Mouse (Mus musculus) heart, adult 2 months (tissue): ENCODE data around the gene F9. TPM values are rescaled to one million over a fixed set of nuclear protein-coding genes. Genes with fewer than 3 reads are reported as not detected.
A peak's percentile ranks its signal among the peaks of the same experiment; 100 is the strongest.

Experiments used
- DNase-seq, 2 experiments: peaks; one replicate each; pipeline ENCODE4 v3.0.0; 2021
- H3K27ac ChIP-seq: fragments of 200-600 bp; 2 replicates; pipeline ENCODE4 v1.8.1; 2022
- H3K27me3 ChIP-seq: fragments of 200-500 bp; 2 replicates; pipeline ENCODE4 v1.6.1; 2012; ENCODE audit warnings: mild to moderate bottlenecking, low read length, inconsistent platforms, mixed read lengths; ENCODE audit not compliant: control insufficient read depth, insufficient read depth
- H3K36me3 ChIP-seq: fragments of 200-500 bp; 2 replicates; pipeline ENCODE4 v1.6.1; 2012; ENCODE audit warnings: low read length, inconsistent platforms; ENCODE audit not compliant: control insufficient read depth, insufficient read depth
- H3K4me1 ChIP-seq: fragments of 200-500 bp; 2 replicates; pipeline ENCODE4 v1.6.1; 2011; ENCODE audit warnings: low read length; ENCODE audit not compliant: control insufficient read depth, insufficient read depth
- H3K4me3 ChIP-seq: fragments of 200-600 bp; 2 replicates; pipeline ENCODE4 v1.8.1; 2022
- H3K79me2 ChIP-seq: fragments of 200-500 bp; replicated peaks from 2 replicates; pipeline ENCODE4 v1.6.1; 2012; ENCODE audit warnings: mild to moderate bottlenecking, inconsistent platforms, low read length, moderate library complexity, mixed read lengths; ENCODE audit not compliant: control insufficient read depth, insufficient read depth
- H3K9ac ChIP-seq: fragments of 200-500 bp; 2 replicates; pipeline ENCODE4 v1.6.1; 2012; ENCODE audit warnings: low read depth, mild to moderate bottlenecking, control low read depth, inconsistent platforms, low read length, mixed read lengths
- CTCF ChIP-seq: fragments of 200-600 bp; IDR thresholded peaks from 2 replicates; pipeline ENCODE4 v1.8.1; 2022; ENCODE audit warnings: antibody characterized with exemption, mild to moderate bottlenecking, moderate library complexity
- EP300 ChIP-seq: fragments of 200-500 bp; IDR thresholded peaks from 2 replicates; pipeline ENCODE4 v1.6.1; 2011; ENCODE audit warnings: low read depth, low read length, control low read depth; ENCODE audit not compliant: insufficient read depth
- POLR2A ChIP-seq: fragments of 200-500 bp; IDR thresholded peaks from 2 replicates; pipeline ENCODE4 v1.6.1; 2011; ENCODE audit warnings: mild to moderate bottlenecking, low read depth, low read length, control low read depth; ENCODE audit not compliant: insufficient read depth
- WGBS: fragments of 180-500 bp; shearing (Covaris S2); methylation state at CpG from one replicate; pipeline ENCODE4 v1.1.7; 2018; 5-methylcytosine and 5-hydroxymethylcytosine counted together
- intact Hi-C: fragments of 180-260 bp; cut with DNase I; formaldehyde crosslinking; loops from one replicate; pipeline ENCODE4 v1.15.1; 2025
- polyA plus RNA-seq: library from polyadenylated mRNA; depleted of rRNA; stranded (reverse); fragments of >200 nt; gene quantifications from 2 replicates; pipeline ENCODE4 v1.2.3, GENCODE M21; 2012; rRNA removed
- total RNA-seq, 2 experiments: library from RNA; stranded (reverse); gene quantifications; 2 replicates each; pipeline ENCODE4 v1.2.3; 2021

Gene F9
- total and polyA plus RNA-seq, 3 experiments: not detected

- Histone ChIP-seq H3K36me3 (no peaks in the 10 kb centered on the region), H3K27me3 (no peaks in the 10 kb centered on the region), H3K9ac (no peak overlapping the region), H3K4me3 (no peak overlapping the region), H3K4me1 (no peaks in the 10 kb centered on the region), H3K27ac (no peak overlapping the region), H3K79me2 (no peaks in the 10 kb centered on the region)
- no peak for TF ChIP-seq EP300
- no peak for TF ChIP-seq CTCF
- TF ChIP-seq POLR2A: no peak
- no peak for DNase-seq
- WGBS: 73% methylated on average over 4 of the region's 4 CpGs
- intact Hi-C loops: no loop called here
Observed at GRCm38 (mm10) chrX:60021007-60021406, 21.7 kb downstream of the F9 start.

GRCm38 (mm10) chrX:60021595-60021994 is 22.3 kb downstream of the F9 start:
- Histone ChIP-seq H3K79me2 (no peaks in the 10 kb centered on the region), H3K4me3 (no peak overlapping the region), H3K9ac (no peak overlapping the region), H3K27ac (no peak overlapping the region), H3K36me3 (no peaks in the 10 kb centered on the region), H3K27me3 (no peaks in the 10 kb centered on the region), H3K4me1 (no peaks in the 10 kb centered on the region; the same call in 1 of the 2 replicates)
- intact Hi-C loops: no loop called here
- 75% methylated on average over 2 of the region's 2 CpGs for WGBS
- TF ChIP-seq POLR2A (no peak), EP300 (no peak), CTCF (no peak)
- DNase-seq: no peak

- Histone ChIP-seq H3K36me3 (no peaks in the 10 kb centered on the region), H3K27me3 (no peaks in the 10 kb centered on the region), H3K9ac (no peak overlapping the region), H3K4me1 (no peaks in the 10 kb centered on the region; the same call in 1 of the 2 replicates), H3K27ac (no peak overlapping the region), H3K4me3 (no peak overlapping the region), H3K79me2 (no peaks in the 10 kb centered on the region)
- WGBS: 7% methylated on average over 3 of the region's 3 CpGs
- intact Hi-C loops: loop anchor here (5.0 kb wide), 1 partner anchor 849 kb away; no protein-coding TSS in a partner anchor
- peak in 1 of 2 experiments; percentile 4 for DNase-seq
- no peak for TF ChIP-seq EP300
- TF ChIP-seq CTCF: peak; percentile 60
Observed at GRCm38 (mm10) chrX:60026654-60027053, 27.4 kb downstream of the F9 start.

- H3K4me3 ChIP-seq: no peak overlapping the region
- WGBS: 89% methylated on average over 1 of the region's 1 CpGs
- TF ChIP-seq EP300 (no peak), POLR2A (no peak), CTCF (no peak)
- H3K27me3 ChIP-seq: no peaks in the 10 kb centered on the region
- H3K9ac ChIP-seq: no peak overlapping the region
- H3K4me1 ChIP-seq: no peaks in the 10 kb centered on the region
- no peaks in the 10 kb centered on the region for H3K79me2 ChIP-seq
- H3K27ac ChIP-seq: no peak overlapping the region
- intact Hi-C loops: no loop called here
- H3K36me3 ChIP-seq: no peaks in the 10 kb centered on the region
- DNase-seq: no peak
Observed at GRCm38 (mm10) chrX:60054745-60055144, 55.5 kb downstream of the F9 start.

- no peak overlapping the region for H3K27ac ChIP-seq
- H3K36me3 ChIP-seq: no peaks in the 10 kb centered on the region
- TF ChIP-seq CTCF (no peak), POLR2A (no peak), EP300 (no peak)
- no peak for DNase-seq
- no peak overlapping the region for H3K4me3 ChIP-seq
- intact Hi-C loops: no loop called here
- no peaks in the 10 kb centered on the region for H3K4me1 ChIP-seq
- no peak overlapping the region for H3K9ac ChIP-seq
- H3K27me3 ChIP-seq: no peaks in the 10 kb centered on the region
- H3K79me2 ChIP-seq: no peaks in the 10 kb centered on the region
- 79% methylated on average over 9 of the region's 9 CpGs for WGBS
Observed at GRCm38 (mm10) chrX:60055185-60055584, 55.9 kb downstream of the F9 start.

- Histone ChIP-seq H3K4me3 (no peak overlapping the region), H3K79me2 (no peaks in the 10 kb centered on the region), H3K36me3 (no peaks in the 10 kb centered on the region), H3K9ac (no peak overlapping the region), H3K4me1 (no peaks in the 10 kb centered on the region), H3K27me3 (no peaks in the 10 kb centered on the region), H3K27ac (no peak overlapping the region)
- intact Hi-C loops: no loop called here
- DNase-seq: no peak
- no peak for TF ChIP-seq EP300
- no peak for TF ChIP-seq POLR2A
- no peak for TF ChIP-seq CTCF
- 62% methylated on average over 1 of the region's 1 CpGs for WGBS
Observed at GRCm38 (mm10) chrX:60075359-60075758, 76.1 kb downstream of the F9 start.

Other genes starting within 250 kb of the F9 start
- not detected for gene Mcf2, start 179.6 kb downstream of the F9 start, total RNA-seq
- gene Mcf2, start 179.6 kb downstream of the F9 start, polyA plus RNA-seq: not detected in 2 replicates